Mouse (Mus musculus) MEL (cell line): Measurements from ENCODE around the gene Galnt13.

Experiments
- CHD1 ChIP-seq: IDR thresholded peaks from 2 replicates; pipeline ENCODE4 v1.6.1; 2012; ENCODE audit warnings: low read depth, mild to moderate bottlenecking, inconsistent platforms, low read length, improper control_type of control experiment
- CTCF ChIP-seq, 3 experiments: IDR thresholded peaks in 2 of 3; conservative IDR thresholded peaks in 1 of 3; 2 replicates each; pipeline ENCODE4 v1.5.1; 2011 to 2012; ENCODE audit warnings: low read length in 3 of 3, low read depth in 2 of 3, mild to moderate bottlenecking in 2 of 3, improper control_type of control experiment in 1 of 3, inconsistent platforms in 1 of 3, mixed read lengths in 1 of 3, moderate library complexity in 1 of 3; ENCODE audit not compliant: control insufficient read depth in 1 of 3, insufficient read depth in 1 of 3, poor library complexity in 1 of 3, severe bottlenecking in 1 of 3
- EP300 ChIP-seq, 2 experiments: IDR thresholded peaks; 2 replicates each; pipeline ENCODE4 v1.6.1; 2011; ENCODE audit warnings: improper control_type of control experiment in 2 of 2, low read length in 2 of 2, low read depth in 1 of 2, mild to moderate bottlenecking in 1 of 2
- GABPA ChIP-seq: IDR thresholded peaks from 2 replicates; pipeline ENCODE4 v1.6.1; 2012; ENCODE audit warnings: low read depth, mild to moderate bottlenecking, inconsistent platforms, low read length, improper control_type of control experiment, moderate library complexity
- KAT2A ChIP-seq: conservative IDR thresholded peaks from 2 replicates; pipeline ENCODE4 v1.6.1; 2012; ENCODE audit warnings: low read depth, low read length, improper control_type of control experiment, inconsistent platforms
- MAZ ChIP-seq: IDR thresholded peaks from 2 replicates; pipeline ENCODE4 v1.6.1; 2012; ENCODE audit warnings: low read depth, mild to moderate bottlenecking, inconsistent platforms, low read length, improper control_type of control experiment
- MEF2A ChIP-seq: IDR thresholded peaks from 2 replicates; pipeline ENCODE4 v1.6.1; 2014; ENCODE audit warnings: low read depth, mild to moderate bottlenecking, inconsistent platforms, low read length, improper control_type of control experiment; ENCODE audit not compliant: poor library complexity, insufficient replicate concordance, severe bottlenecking; ENCODE audit errors: extremely low read depth
- POLR2A ChIP-seq, 2 experiments: IDR thresholded peaks; 2 replicates each; pipeline ENCODE4 v1.6.1; 2011 to 2012; ENCODE audit warnings: low read length in 2 of 2, mild to moderate bottlenecking in 2 of 2, control low read depth in 1 of 2, improper control_type of control experiment in 1 of 2, low read depth in 1 of 2, moderate library complexity in 1 of 2; ENCODE audit not compliant: control insufficient read depth in 1 of 2, insufficient read depth in 1 of 2, poor library complexity in 1 of 2
- SMC3 ChIP-seq: IDR thresholded peaks from 2 replicates; pipeline ENCODE4 v1.6.1; 2011; ENCODE audit warnings: low read depth, low read length, improper control_type of control experiment
- ZKSCAN1 ChIP-seq: IDR thresholded peaks from 2 replicates; pipeline ENCODE4 v1.6.1; 2012; ENCODE audit warnings: low read depth, mild to moderate bottlenecking, inconsistent platforms, low read length, improper control_type of control experiment, moderate library complexity

DNA sequence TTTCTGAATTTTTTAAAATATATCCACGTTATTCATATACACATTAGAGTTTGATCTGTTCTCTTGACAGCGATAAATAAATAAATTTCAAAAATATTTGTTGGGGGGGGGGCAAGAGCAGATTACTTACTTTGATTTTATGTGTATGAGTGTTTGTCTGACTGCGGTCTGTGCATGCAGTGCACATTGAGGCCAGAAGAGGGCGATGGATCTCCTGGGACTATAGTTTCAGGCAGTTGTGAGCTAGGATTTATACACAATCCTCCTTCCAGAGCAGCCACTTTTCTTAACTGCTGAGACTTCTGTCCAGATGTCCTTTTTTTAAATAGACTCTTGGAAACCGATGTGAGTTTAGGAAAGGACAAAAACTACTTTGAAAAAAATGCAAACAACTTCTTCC, 665.2 kb downstream of the Galnt13 start:
- TF ChIP-seq EP300 (IDR thresholded peaks at IDR 0.05; ENCODE audit: low read depth in 1 of 2, low read length in 2 of 2) (no peak), ZKSCAN1 (no peak), MAZ (no peak), CTCF (IDR thresholded peaks at IDR 0.05 in 2 of 3, conservative IDR thresholded peaks at IDR 0.05 in 1 of 3; ENCODE audit: control insufficient read depth in 1 of 3, insufficient read depth in 1 of 3, low read depth in 2 of 3, low read length in 3 of 3, poor library complexity in 1 of 3, severe bottlenecking in 1 of 3) (peak; percentile 10 to 20 (median 15); a peak in 2 of 6 replicates), POLR2A (IDR thresholded peaks at IDR 0.05; ENCODE audit: control insufficient read depth in 1 of 2, insufficient read depth in 1 of 2, low read depth in 1 of 2, low read length in 2 of 2, poor library complexity in 1 of 2) (no peak), GABPA (no peak), SMC3 (0 out of 2 replicates have a peak, but pooled peaks have one; percentile 23), CHD1 (no peak), MEF2A (no peak), KAT2A (no peak)
